Mouse (Mus musculus): ENCODE measurements around the gene Hist1h3a.
"Not testable (repeated sequence)": the region's sequence is repeated elsewhere in the genome, so short reads cannot be mapped to it uniquely, and the experiment has no call there.

The Hist1h3a gene

DNA sequence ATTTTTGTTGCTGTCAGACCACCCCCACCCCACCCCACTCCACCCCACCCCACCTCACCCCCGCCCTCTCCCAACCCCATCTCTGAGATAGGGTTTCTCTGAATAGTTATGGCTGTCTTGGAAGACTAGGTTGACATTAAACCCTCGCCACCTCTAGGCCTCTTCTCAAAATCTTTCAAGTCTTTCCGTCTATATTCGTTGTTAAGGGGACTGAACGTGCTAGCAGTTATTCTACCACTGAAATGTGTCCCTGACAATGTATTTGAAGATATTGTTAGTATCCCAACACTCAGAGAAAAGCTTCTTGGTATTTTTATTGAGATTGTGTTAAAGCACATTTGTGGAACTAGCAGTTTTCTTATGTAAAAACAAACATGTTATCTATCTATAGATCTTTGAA lies 21.3 kb downstream of the Hist1h3a start:
- no peak for DNase-seq

DNA sequence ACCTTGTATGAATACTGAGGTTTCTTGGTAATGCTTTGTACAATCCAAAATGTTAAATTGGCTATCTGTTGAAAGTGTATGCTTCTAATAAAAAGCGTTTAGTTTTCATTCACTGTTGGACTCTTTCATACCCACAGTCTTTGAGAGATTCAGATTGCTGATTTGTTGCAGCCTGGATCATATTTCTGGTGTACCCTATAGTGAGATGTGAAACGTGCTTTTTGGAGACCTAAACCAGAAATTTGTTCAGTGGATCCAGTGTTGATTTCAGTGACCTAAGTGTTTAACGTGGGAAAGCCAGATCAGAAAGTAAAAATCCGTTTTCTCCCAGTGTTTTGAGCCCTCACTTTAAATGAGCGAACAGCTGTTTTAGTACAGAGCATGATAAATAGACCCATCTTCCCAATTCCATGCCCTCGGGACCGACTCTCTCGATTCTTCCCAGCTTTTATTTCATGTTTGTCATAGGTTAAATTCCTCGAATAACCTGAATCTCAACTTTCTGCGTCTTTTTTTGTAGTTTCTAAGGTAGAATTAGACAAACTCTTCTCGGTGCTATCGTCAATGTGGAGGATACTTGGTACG lies 21.8 kb downstream of the Hist1h3a start:
- no peak for DNase-seq

GRCm38 (mm10) chr13:23739922-23740252 lies 22.3 kb downstream of the Hist1h3a start:
- DNase-seq: no peak

DNA sequence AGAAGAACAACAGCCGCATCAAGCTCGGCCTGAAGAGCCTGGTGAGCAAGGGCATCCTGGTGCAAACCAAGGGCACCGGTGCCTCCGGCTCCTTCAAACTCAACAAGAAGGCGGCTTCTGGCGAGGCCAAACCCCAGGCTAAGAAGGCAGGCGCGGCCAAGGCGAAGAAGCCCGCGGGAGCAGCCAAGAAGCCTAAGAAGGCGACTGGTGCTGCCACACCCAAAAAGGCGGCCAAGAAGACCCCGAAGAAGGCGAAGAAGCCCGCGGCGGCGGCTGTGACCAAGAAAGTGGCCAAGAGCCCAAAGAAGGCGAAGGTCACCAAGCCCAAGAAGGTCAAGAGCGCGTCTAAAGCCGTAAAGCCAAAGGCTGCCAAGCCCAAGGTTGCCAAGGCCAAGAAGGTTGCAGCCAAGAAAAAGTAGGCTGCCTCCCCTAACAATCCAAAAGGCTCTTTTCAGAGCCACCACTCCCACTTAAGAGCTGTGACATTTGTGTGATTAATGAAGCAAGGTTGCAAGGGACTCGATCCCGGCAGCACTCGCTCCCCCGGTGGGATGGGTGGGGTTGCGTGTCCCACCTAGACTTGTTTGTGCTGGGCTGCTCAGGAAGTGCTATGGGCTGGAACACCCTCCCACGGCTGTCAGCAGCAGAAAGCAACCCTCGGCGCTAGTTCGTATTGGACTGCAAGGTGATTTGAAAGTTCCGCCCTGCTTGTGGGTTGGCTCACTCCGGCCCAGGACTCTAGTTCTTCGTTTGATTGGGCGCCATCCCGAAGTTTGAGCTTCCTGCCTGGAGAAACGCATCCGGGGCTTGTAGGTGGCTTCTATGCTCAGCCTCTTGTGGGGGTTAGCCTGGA lies 22.9 kb downstream of the Hist1h3a start:
- DNase-seq: peak; percentile 83

- DNase-seq: peak; percentile 84
Measured at GRCm38 (mm10) chr13:23738677-23739068, 23.5 kb downstream of the Hist1h3a start, which contains the start of gene Hist1h1c. Gene Hist1h1c, plus strand, starts transcription at chr13:23738808.

- no peak for DNase-seq
Measured at GRCm38 (mm10) chr13:23738041-23738440, 24.1 kb downstream of the Hist1h3a start.

- DNase-seq: no peak
Measured at GRCm38 (mm10) chr13:23737091-23737490, 25.1 kb downstream of the Hist1h3a start.

GRCm38 (mm10) chr13:23732156-23732804 lies 29.9 kb downstream of the Hist1h3a start:
- no peak for DNase-seq

DNA sequence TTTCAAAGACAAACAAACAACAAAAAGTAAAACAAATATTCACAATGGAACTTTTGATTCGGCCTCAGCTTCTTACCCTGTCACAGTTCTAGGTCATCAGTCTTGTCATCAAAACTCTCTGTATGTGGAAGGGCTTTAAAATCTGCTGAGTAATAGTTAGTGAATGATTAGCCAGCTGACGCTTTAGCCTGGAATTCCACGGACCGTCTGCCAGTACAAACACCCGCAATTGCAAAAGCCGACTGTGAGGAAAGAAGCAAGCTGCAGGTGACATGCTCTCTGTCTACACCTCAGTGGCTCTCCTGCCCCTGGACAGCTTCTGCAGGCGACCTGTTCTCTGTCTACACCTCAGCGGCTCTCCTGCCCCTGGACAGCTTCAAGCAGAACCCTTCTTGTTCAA lies 31.7 kb downstream of the Hist1h3a start:
- no peak for DNase-seq

DNA sequence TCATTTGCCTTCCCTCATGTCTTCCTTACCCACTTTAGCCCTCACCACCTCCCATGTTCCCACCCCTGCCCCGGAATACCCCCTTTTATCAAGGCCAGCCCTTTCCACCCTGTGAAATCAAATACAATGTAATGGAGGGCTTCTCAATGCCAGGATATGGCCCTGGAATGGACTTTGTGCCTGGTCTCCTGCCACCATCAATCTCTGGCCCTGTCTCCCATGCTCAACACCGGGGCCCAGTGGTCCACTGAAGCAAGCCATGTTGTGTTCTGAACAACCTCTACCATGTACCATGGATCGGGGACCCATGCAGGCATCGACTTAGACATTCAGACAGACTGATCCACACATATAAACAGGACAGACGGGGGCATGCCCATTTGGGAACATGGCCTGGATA lies 32.5 kb downstream of the Hist1h3a start:
- no peak for DNase-seq

GRCm38 (mm10) chr13:23729192-23729525 lies 33.0 kb downstream of the Hist1h3a start:
- no peak for DNase-seq

- DNase-seq: no peak
Measured at GRCm38 (mm10) chr13:23728472-23729191, 33.6 kb downstream of the Hist1h3a start.

GRCm38 (mm10) chr13:23725213-23725612 lies 37.0 kb downstream of the Hist1h3a start:
- no peak for DNase-seq

- no peak for DNase-seq
Measured at GRCm38 (mm10) chr13:23724239-23724638, 37.9 kb downstream of the Hist1h3a start.

GRCm38 (mm10) chr13:23717593-23718245 lies 44.5 kb downstream of the Hist1h3a start:
- not testable (repeated sequence) for DNase-seq

- no peak for DNase-seq
Measured at GRCm38 (mm10) chr13:23717176-23717575, 45.0 kb downstream of the Hist1h3a start.

DNA sequence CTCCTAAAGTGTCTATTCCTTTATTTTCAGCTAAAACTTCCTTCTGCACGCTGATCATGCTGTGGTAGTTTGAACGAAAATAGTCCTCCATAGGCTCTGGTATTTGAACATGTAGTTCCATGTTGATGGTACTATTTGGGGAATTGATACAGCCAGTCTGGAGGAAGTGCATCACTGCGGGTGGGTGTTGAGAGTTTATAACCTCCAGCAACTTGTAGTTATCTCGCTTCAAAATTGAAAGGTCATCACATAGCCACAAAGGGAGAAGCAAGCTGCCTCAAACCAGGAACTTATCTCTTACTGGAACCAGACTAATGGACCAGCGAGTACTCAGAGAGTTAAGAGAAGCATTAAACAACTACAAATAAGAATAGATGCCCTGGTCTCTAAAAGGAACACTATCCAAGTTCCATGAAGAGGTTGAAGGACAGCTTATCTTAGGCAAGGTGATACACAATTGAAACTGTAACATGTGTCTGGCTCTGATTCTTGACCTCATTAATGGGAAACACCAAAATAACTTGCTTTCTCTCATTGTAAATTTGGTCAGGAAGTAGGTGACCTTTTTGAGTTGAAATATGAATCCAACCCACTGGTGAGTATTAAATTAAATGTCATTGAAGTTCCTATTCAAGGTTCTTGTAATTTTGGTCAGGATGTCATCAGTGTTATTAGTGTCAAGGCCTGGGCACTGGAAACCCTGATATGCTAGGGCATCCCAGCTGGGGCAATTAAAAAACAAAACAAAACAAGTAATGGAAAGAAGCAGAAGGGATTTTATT lies 45.7 kb downstream of the Hist1h3a start:
- no peak for DNase-seq

Measured in right cerebral cortex, postnatal 4 days (tissue).